Mouse (Mus musculus) kidney, embryonic 15.5 days (tissue): ENCODE measurements around the gene Ascl2. TPM values are rescaled to one million over a fixed set of nuclear protein-coding genes. Genes with fewer than 3 reads are reported as not detected.

Source experiments
- ATAC-seq: fragments of 200-750 bp; cut with Nextera tagmentation; replicated peaks from 2 replicates; pipeline ENCODE4 v1.8.0; 2017; ENCODE audit warnings: moderate TSS enrichment; ENCODE audit not compliant: low FRiP score
- H3K27ac ChIP-seq: fragments of 300-500 bp; sonication (generic); 2 replicates; pipeline ENCODE4 v1.5.1; 2015; ENCODE audit warnings: mild to moderate bottlenecking, inconsistent platforms
- H3K27me3 ChIP-seq: fragments of 300-500 bp; sonication (generic); 2 replicates; pipeline ENCODE4 v1.6.1; 2015; ENCODE audit warnings: inconsistent platforms
- H3K36me3 ChIP-seq: fragments of 300-500 bp; sonication (generic); 2 replicates; pipeline ENCODE4 v1.6.1; 2015; ENCODE audit warnings: inconsistent platforms
- H3K4me1 ChIP-seq: fragments of 300-500 bp; sonication (generic); 2 replicates; pipeline ENCODE4 v1.6.1; 2015; ENCODE audit warnings: inconsistent platforms
- H3K4me2 ChIP-seq: fragments of 300-500 bp; sonication (generic); 2 replicates; pipeline ENCODE4 v1.6.1; 2015; ENCODE audit warnings: moderate library complexity, mild to moderate bottlenecking, inconsistent platforms
- H3K4me3 ChIP-seq: fragments of 300-500 bp; sonication (generic); replicated peaks from 2 replicates; pipeline ENCODE4 v1.5.1; 2015; ENCODE audit warnings: mild to moderate bottlenecking, inconsistent platforms
- H3K9ac ChIP-seq: fragments of 300-500 bp; sonication (generic); 2 replicates; pipeline ENCODE4 v1.6.1; 2015; ENCODE audit warnings: mild to moderate bottlenecking, inconsistent platforms
- H3K9me3 ChIP-seq: fragments of 300-500 bp; sonication (generic); replicated peaks from 2 replicates; pipeline ENCODE4 v1.6.1; 2016; ENCODE audit warnings: inconsistent platforms
- WGBS: fragments of 180-500 bp; shearing (Covaris S2); methylation state at CpG from one replicate; pipeline ENCODE4 v1.1.7; 2015; ENCODE audit warnings: mixed read lengths; 5-methylcytosine and 5-hydroxymethylcytosine counted together
- polyA plus RNA-seq: library from polyadenylated mRNA; unstranded; fragments of >200 nt; fragmentation: Nextera tagmentation; extraction: Ambion mirVana; gene quantifications from 2 replicates; pipeline ENCODE4 v1.2.1, GENCODE M21; 2015

The Ascl2 gene
- polyA plus RNA-seq, result 0.73 and 1.1 TPM in 2 replicates

DNA sequence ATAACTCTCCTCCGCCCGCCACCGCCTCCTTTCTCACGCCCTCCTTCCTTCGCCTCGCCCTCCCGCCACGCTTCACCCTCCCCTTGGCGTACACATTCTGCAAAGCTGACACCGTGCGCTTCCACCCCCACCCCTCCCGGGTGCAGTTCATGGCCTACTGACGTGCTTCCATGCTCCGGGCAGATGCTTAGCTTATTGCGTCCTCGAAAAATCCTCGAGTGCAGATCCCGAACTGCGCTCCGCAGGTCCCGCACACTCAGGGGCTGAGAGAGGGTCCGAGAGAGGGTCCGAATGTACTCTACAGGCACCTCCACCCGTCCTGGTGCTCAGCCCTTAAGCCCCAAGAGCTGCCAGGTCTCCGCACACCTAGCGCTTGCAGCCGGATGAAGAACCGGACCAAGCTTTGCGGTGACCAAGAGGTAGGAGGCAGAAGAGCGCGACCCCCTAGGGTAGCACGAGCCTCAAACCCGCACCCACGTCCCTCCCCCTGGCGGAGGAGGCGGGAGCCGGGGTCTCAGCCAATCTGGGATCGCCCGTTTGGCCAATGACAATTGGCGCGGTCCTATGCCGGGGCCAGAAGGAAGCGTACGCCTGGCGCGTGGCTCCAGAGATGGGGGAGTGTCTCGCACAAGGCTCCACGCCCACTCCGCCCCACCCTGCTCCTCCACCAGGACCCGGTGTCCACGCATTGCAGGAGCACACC is at the start of gene Ascl2:
Gene Ascl2, minus strand, starts transcription at position 456 of the 703 bp plus-strand sequence.
- WGBS, result 1% methylated on average over 51 of the region's 51 CpGs
- Histone ChIP-seq H3K4me2 (peak within 1 kb of the TSS; percentile 89), H3K27ac (no peak within 1 kb of the TSS), H3K27me3 (peaks cover 83% of the 10 kb centered on the region), H3K4me3 (peak within 1 kb of the TSS; percentile 48), H3K4me1 (peaks cover 26% of the 10 kb centered on the region), H3K9ac (peak within 1 kb of the TSS; percentile 35), H3K9me3 (no peaks in the 10 kb centered on the region), H3K36me3 (no peaks in the 10 kb centered on the region)
- peak; percentile 74 for ATAC-seq

DNA sequence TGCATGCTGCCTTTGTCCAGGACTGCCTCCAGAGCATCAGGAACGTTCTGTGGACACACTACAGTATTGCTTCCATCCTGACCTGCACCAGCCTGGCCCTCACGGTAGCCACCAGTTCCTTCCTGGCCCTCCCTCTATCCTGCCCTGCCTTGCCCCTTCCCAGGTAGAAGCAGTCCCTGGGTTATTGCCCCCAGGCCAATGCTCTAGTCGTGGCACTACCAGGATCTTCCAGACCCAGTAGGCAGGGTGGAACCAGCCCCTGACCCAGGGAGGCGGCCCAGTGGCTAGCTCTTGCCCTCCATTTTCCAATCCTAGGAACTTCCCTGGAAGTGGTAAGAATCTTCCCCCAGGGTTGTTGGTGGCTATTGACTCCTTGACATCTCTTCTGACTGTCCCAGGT is 48.1 kb upstream of the Ascl2 start:
- H3K9ac ChIP-seq, result no peak overlapping the region
- H3K4me1 ChIP-seq, result peaks cover 40% of the 10 kb centered on the region
- 75% methylated on average over 4 of the region's 4 CpGs for WGBS
- 0 out of 2 replicates have a peak, but pooled peaks have one; percentile 6 for ATAC-seq
- no peaks in the 10 kb centered on the region for H3K27me3 ChIP-seq
- peak overlapping the region; percentile 87 for H3K27ac ChIP-seq
- H3K9me3 ChIP-seq, result no peaks in the 10 kb centered on the region
- H3K36me3 ChIP-seq, result no peaks in the 10 kb centered on the region
- no peak overlapping the region for H3K4me2 ChIP-seq
- no peak overlapping the region for H3K4me3 ChIP-seq

GRCm38 (mm10) chr7:143016424-143017142 is 47.5 kb upstream of the Ascl2 start:
- H3K9ac ChIP-seq, result no peak overlapping the region
- peak overlapping the region; percentile 87 for H3K27ac ChIP-seq
- H3K36me3 ChIP-seq, result no peaks in the 10 kb centered on the region
- no peaks in the 10 kb centered on the region for H3K27me3 ChIP-seq
- WGBS, result 49% methylated on average over 9 of the region's 9 CpGs
- no peaks in the 10 kb centered on the region for H3K9me3 ChIP-seq
- H3K4me2 ChIP-seq, result peak overlapping the region; percentile 25; the same call in 1 of the 2 replicates
- ATAC-seq, result peak; percentile 19
- H3K4me3 ChIP-seq, result no peak overlapping the region
- peaks cover 46% of the 10 kb centered on the region for H3K4me1 ChIP-seq

DNA sequence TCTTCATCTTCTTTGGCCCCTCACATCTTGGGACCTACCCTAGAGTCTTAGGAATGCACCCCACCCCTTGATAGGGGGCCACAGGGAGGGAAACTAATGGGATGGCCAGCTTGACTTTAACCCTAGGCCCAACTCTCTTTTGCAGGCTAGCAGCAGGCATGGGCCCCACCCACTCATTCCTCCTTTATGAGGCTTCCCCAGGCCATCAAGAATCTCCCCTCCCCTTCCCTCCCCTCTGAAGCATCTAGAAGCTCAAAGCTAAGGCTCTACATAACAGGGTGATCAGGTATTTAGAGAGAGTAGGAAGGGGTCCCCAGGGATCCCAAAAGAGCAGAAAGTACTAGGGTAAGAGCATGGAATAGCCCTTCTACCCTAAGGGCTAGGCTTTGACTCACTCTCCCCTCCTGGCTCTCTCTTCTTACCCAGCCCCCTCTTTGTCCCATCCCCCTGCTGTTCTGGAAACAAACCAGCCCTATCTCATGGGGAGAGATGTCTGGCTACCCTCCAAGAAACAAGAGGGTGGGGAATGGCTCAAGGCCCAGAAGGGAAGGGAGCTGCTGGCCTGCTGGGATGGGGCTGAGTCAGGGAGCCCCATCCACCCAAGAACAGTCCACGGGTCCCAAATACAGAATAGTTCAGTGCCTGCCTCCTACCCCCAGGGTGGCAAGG is 46.8 kb upstream of the Ascl2 start:
- WGBS, result 14% methylated on average over 1 of the region's 1 CpGs
- peak; percentile 82 for ATAC-seq
- H3K4me2 ChIP-seq, result peak overlapping the region; percentile 25; the same call in 1 of the 2 replicates
- H3K27ac ChIP-seq, result peak overlapping the region; percentile 87
- no peak overlapping the region for H3K9ac ChIP-seq
- H3K36me3 ChIP-seq, result no peaks in the 10 kb centered on the region
- H3K4me3 ChIP-seq, result no peak overlapping the region
- H3K4me1 ChIP-seq, result peaks cover 53% of the 10 kb centered on the region
- H3K27me3 ChIP-seq, result no peaks in the 10 kb centered on the region
- H3K9me3 ChIP-seq, result no peaks in the 10 kb centered on the region

DNA sequence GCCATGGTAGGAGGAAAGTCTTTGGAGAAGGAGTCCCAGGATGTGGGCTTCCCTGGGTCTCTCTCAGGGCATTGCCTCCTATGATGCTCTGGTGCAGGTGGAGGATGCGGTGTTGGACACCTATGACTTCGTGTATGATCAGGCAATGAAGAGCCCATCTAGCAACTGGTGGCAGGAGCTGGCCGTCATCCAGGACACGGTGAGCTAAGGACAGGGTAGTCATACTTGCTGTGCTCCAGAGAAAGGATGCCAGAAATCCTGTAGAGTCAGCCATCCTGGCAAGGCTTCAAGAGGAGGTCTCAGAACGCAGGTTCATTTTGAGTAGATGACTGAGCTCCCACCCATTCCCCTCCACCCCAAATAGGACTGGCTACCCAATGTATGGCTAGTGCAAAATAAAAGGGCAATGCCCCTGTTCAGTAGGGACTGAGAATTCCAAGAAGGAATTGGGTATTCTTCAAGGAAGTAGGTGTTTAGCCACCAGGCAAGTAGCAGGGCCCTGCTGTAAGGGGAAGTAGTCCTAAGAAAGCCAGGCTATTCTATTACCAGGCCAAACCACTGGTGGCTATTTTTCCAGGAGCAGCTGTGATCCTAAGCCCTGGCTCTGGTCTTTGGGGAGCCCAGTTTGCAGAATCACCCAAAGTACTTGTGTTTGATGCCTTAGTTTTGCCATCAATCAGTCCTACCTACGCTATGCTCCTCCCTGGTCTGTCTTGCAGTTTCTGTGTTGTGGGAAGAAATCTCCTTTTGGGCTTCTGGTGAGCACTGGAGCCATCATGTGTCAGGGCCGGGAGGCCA is 46.0 kb upstream of the Ascl2 start:
- Histone ChIP-seq H3K4me1 (peaks cover 60% of the 10 kb centered on the region), H3K9ac (no peak overlapping the region), H3K9me3 (no peaks in the 10 kb centered on the region), H3K27me3 (no peaks in the 10 kb centered on the region), H3K4me2 (no peak overlapping the region), H3K4me3 (no peak overlapping the region), H3K27ac (peak overlapping the region; percentile 87), H3K36me3 (no peaks in the 10 kb centered on the region)
- no peak for ATAC-seq
- 78% methylated on average over 7 of the region's 7 CpGs for WGBS

DNA sequence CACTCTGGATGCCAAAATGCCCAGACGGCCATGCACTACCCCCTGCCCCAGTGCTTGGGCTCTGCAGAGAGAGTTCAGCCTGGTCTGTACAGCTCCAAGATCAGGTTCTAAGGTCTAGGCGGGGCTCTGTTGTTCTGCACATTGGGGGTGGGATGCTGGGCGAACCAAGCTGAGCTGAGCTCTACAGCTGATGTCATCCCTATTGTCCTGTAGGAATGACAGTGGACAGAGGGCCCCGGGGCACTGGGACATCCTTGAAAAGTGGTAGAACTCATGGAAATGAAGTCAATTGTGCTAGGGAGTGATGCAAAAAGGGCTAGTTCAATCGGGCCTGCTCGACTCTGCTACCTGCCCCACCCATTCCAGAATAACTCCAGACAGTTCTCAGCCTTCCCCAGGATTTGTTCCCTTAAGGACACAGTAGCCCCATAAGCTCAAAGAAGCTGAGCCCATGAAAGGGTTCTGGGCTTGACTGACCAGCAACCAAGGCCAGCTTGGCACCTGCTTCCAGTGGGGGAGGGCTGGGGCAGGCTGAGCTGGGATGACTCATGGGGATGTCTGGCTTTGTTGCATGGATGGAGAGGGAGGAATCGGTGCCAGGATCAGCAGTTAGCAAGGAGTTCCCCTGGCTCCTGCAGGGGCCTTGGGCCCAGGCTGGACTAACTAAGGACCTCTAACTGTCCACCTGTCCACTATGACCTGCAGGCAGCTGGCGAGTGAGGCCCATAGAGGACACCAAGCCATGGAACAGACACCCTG is 44.5 kb upstream of the Ascl2 start:
- no peak overlapping the region for H3K4me3 ChIP-seq
- WGBS, result 71% methylated on average over 8 of the region's 8 CpGs
- no peaks in the 10 kb centered on the region for H3K36me3 ChIP-seq
- peak overlapping the region; percentile 19; the same call in 1 of the 2 replicates for H3K27ac ChIP-seq
- no peak overlapping the region for H3K4me2 ChIP-seq
- H3K27me3 ChIP-seq, result no peaks in the 10 kb centered on the region
- H3K4me1 ChIP-seq, result peaks cover 73% of the 10 kb centered on the region
- H3K9ac ChIP-seq, result no peak overlapping the region
- ATAC-seq, result no peak
- H3K9me3 ChIP-seq, result no peaks in the 10 kb centered on the region

GRCm38 (mm10) chr7:143012230-143012875 is 43.3 kb upstream of the Ascl2 start:
- Histone ChIP-seq H3K9me3 (no peaks in the 10 kb centered on the region), H3K4me1 (peaks cover 84% of the 10 kb centered on the region), H3K4me2 (no peak overlapping the region), H3K36me3 (no peaks in the 10 kb centered on the region), H3K9ac (no peak overlapping the region), H3K27me3 (no peaks in the 10 kb centered on the region), H3K27ac (peak overlapping the region; percentile 46; the same call in 1 of the 2 replicates), H3K4me3 (no peak overlapping the region)
- ATAC-seq, result no peak
- 63% methylated on average over 5 of the region's 5 CpGs for WGBS

GRCm38 (mm10) chr7:143011226-143011625 is 42.2 kb upstream of the Ascl2 start:
- 72% methylated on average over 1 of the region's 1 CpGs for WGBS
- Histone ChIP-seq H3K4me3 (no peak overlapping the region), H3K4me1 (peaks cover 82% of the 10 kb centered on the region), H3K27ac (no peak overlapping the region), H3K27me3 (no peaks in the 10 kb centered on the region), H3K9ac (no peak overlapping the region), H3K4me2 (no peak overlapping the region), H3K36me3 (no peaks in the 10 kb centered on the region), H3K9me3 (no peaks in the 10 kb centered on the region)
- ATAC-seq, result no peak

GRCm38 (mm10) chr7:143009996-143010395 is 40.9 kb upstream of the Ascl2 start:
- 83% methylated on average over 4 of the region's 4 CpGs for WGBS
- Histone ChIP-seq H3K9me3 (no peaks in the 10 kb centered on the region), H3K4me2 (no peak overlapping the region), H3K36me3 (no peaks in the 10 kb centered on the region), H3K4me1 (peaks cover 77% of the 10 kb centered on the region), H3K27me3 (no peaks in the 10 kb centered on the region), H3K27ac (peak overlapping the region; percentile 93), H3K9ac (no peak overlapping the region), H3K4me3 (no peak overlapping the region)
- ATAC-seq, result no peak

- H3K27me3 ChIP-seq, result no peaks in the 10 kb centered on the region
- H3K27ac ChIP-seq, result peak overlapping the region; percentile 93
- no peaks in the 10 kb centered on the region for H3K36me3 ChIP-seq
- peak; percentile 33; the same call in 1 of the 2 replicates for ATAC-seq
- H3K4me2 ChIP-seq, result peak overlapping the region; percentile 33
- H3K4me3 ChIP-seq, result no peak overlapping the region
- H3K4me1 ChIP-seq, result peaks cover 74% of the 10 kb centered on the region
- no peaks in the 10 kb centered on the region for H3K9me3 ChIP-seq
- WGBS, result 37% methylated on average over 3 of the region's 4 CpGs
- no peak overlapping the region for H3K9ac ChIP-seq
Measured at GRCm38 (mm10) chr7:143008996-143009665, 40.1 kb upstream of the Ascl2 start.
